In genomic region chr8:91562600-91562999, GRCm38 (mm10) we compare ENCODE assay signal across 26 mouse cellular contexts.
DNase-seq lines count a peak whose midpoint lies in the region; ATAC-seq and TF ChIP-seq lines count a peak whose summit lies in the region.
"Had no signal": no experiment of that assay in that cellular context is flagged by ENCODE, and none has a peak within 500 bp of the region (broad histone marks: within the 10 kb centered on the region; RNA-seq: fewer than 3 reads in every experiment).

No protein-coding gene starts in this region.

- H3K9ac ChIP-seq in liver, adult 2 months (ENCODE audit: low read depth, low read length), result no peak overlapping the region
- H3K9ac ChIP-seq in liver, embryonic 12.5 days, result no peak overlapping the region
- H3K9ac ChIP-seq: limb, embryonic 12.5 days; liver, embryonic 13.5 days had no signal

- H3K79me2 ChIP-seq in liver, adult 2 months (ENCODE audit: control insufficient read depth, insufficient read depth, low read length), result no peaks in the 10 kb centered on the region; the same call in 1 of the 2 replicates

- intact Hi-C loops in left cerebral cortex, postnatal 14 days (cut with DNase I), result no loop called here

- H3K4me3 ChIP-seq in kidney, adult 2 months (ENCODE audit: insufficient read depth, low read depth, low read length), result no peak overlapping the region
- no peak overlapping the region for H3K4me3 ChIP-seq in liver, adult 2 months (ENCODE audit: insufficient read depth, low read depth, low read length)
- no peak overlapping the region for H3K4me3 ChIP-seq in liver, embryonic 12.5 days
- H3K4me3 ChIP-seq: heart, embryonic 12.5 days; limb, embryonic 12.5 days; liver, embryonic 13.5 days had no signal

- peak overlapping the region; percentile 29; the same call in 1 of the 2 replicates for H3K27ac ChIP-seq in kidney, adult 2 months (ENCODE audit: insufficient read depth, low read depth, low read length)
- H3K27ac ChIP-seq in liver, adult 2 months (replicated peaks; ENCODE audit: insufficient read depth, low read depth, low read length), result peak overlapping the region; percentile 46; the same call in 1 of the 2 replicates
- no peak overlapping the region for H3K27ac ChIP-seq in liver, embryonic 12.5 days
- H3K27ac ChIP-seq: limb, embryonic 12.5 days; liver, embryonic 13.5 days; macrophage had no signal

- no peak for ATAC-seq in liver, embryonic 12.5 days
- 0 out of 2 replicates have a peak, but pooled peaks have one; percentile 43 for ATAC-seq in megakaryocyte, adult 5-6 weeks (ENCODE audit: poor library complexity, severe bottlenecking)
- ATAC-seq: hindbrain, embryonic 16.5 days; midbrain, embryonic 16.5 days had no signal

- WGBS in kidney, adult 2 months, result 55% methylated on average over 7 of the region's 7 CpGs
- WGBS in liver, adult 2 months, result 42% methylated on average over 7 of the region's 7 CpGs
- WGBS in liver, embryonic 12.5 days (ENCODE audit: insufficient replicate concordance), result 51% methylated on average over 7 of the region's 7 CpGs

- no peaks in the 10 kb centered on the region for H3K9me3 ChIP-seq in liver, embryonic 12.5 days (replicated peaks)
- H3K9me3 ChIP-seq: G1E; heart, embryonic 12.5 days; limb, embryonic 12.5 days; liver, embryonic 13.5 days had no signal

- H3K36me3 ChIP-seq in kidney, adult 2 months (ENCODE audit: control insufficient read depth, insufficient read depth, low read length), result no peaks in the 10 kb centered on the region
- no peaks in the 10 kb centered on the region for H3K36me3 ChIP-seq in liver, adult 2 months (ENCODE audit: control insufficient read depth, insufficient read depth, low read length)
- H3K36me3 ChIP-seq in liver, embryonic 12.5 days, result no peaks in the 10 kb centered on the region
- H3K36me3 ChIP-seq: heart, embryonic 12.5 days; liver, embryonic 13.5 days had no signal

- DNase-seq in kidney, adult 2 months, result peak; percentile 38
- no peak for DNase-seq in kidney, postnatal 14 days
- peak; percentile 71 for DNase-seq in liver, adult 2 months (ENCODE audit: extremely low read depth, low read depth, low spot score)
- DNase-seq in right cerebral cortex, adult 18-20 months, result no peak
- DNase-seq in left cerebral cortex, postnatal 14 days (ENCODE audit: low spot score in 2 of 2), result no peak
- DNase-seq: adrenal gland, adult 8-10 months; cerebellum, adult 8-10 months; gastrocnemius, postnatal 25 days; heart, adult 18-20 months; kidney, adult 18-20 months; kidney, postnatal 10 days; layer of hippocampus, postnatal 36 days; liver, embryonic 13.5 days; lung, adult 2 months; lung, postnatal 10 days; thymus, postnatal 14 days had no signal

- peaks cover 17% of the 10 kb centered on the region; the same call in 1 of the 2 replicates for H3K4me1 ChIP-seq in kidney, adult 2 months (ENCODE audit: control insufficient read depth, insufficient read depth, low read length)
- H3K4me1 ChIP-seq in liver, adult 2 months (ENCODE audit: control insufficient read depth, insufficient read depth, low read length), result peaks cover 10% of the 10 kb centered on the region
- peaks cover 14% of the 10 kb centered on the region for H3K4me1 ChIP-seq in liver, embryonic 12.5 days

- TF ChIP-seq CTCF in kidney, adult 2 months (conservative IDR thresholded peaks at IDR 0.05; ENCODE audit: insufficient read depth, insufficient read length, low read depth, low read length), result no peak
- no peak for TF ChIP-seq CTCF in liver, adult 2 months (IDR thresholded peaks at IDR 0.05; ENCODE audit: low read depth, low read length)

- H3K27me3 ChIP-seq in kidney, adult 2 months (replicated peaks; ENCODE audit: control insufficient read depth, insufficient read depth, low read length), result no peaks in the 10 kb centered on the region
- H3K27me3 ChIP-seq in liver, adult 2 months (ENCODE audit: control insufficient read depth, insufficient read depth, low read length), result no peaks in the 10 kb centered on the region
- no peaks in the 10 kb centered on the region for H3K27me3 ChIP-seq in liver, embryonic 12.5 days (replicated peaks)
- H3K27me3 ChIP-seq: CH12.LX; heart, embryonic 12.5 days; liver, embryonic 13.5 days had no signal

- no peak for TF ChIP-seq POLR2A in kidney, adult 2 months (IDR thresholded peaks at IDR 0.05; ENCODE audit: low read depth, low read length)
- no peak for TF ChIP-seq POLR2A in liver, adult 2 months (IDR thresholded peaks at IDR 0.05; ENCODE audit: extremely low read depth, insufficient read depth, low read length)

- no peak overlapping the region for H3K4me2 ChIP-seq in liver, embryonic 12.5 days
- H3K4me2 ChIP-seq: heart, embryonic 12.5 days; limb, embryonic 12.5 days; liver, embryonic 13.5 days; midbrain, embryonic 11.5 days had no signal

Comparison
In these comparisons a context has a peak if more than half of its experiments do, and no peak if none do; other contexts are left out.
1. DNase-seq: peak in kidney, adult 2 months (single experiment) and liver, adult 2 months (single experiment); none in kidney, postnatal 14 days (single experiment), right cerebral cortex, adult 18-20 months (single experiment) and left cerebral cortex, postnatal 14 days (0 of 2).